Mouse (Mus musculus): Measurements from ENCODE around the gene Mettl27.
A peak's percentile ranks its signal among the peaks of the same experiment; 100 is the strongest.

Mettl27 gene

GRCm38 (mm10) chr5:134932179-134932902 lies at the start of gene Mettl27:
Gene Mettl27, plus strand, starts transcription at chr5:134932368.
- peak; percentile 89 for DNase-seq (ENCODE audit: low spot score)

- DNase-seq (ENCODE audit: low spot score), result no peak
These were observed 49.1 kb upstream of the Mettl27 start for GRCm38 (mm10) chr5:134883077-134883476.

- DNase-seq (ENCODE audit: low spot score), result no peak
These were observed 44.5 kb upstream of the Mettl27 start for GRCm38 (mm10) chr5:134887447-134888335.

- DNase-seq (ENCODE audit: low spot score), result no peak
These were observed 43.7 kb upstream of the Mettl27 start for GRCm38 (mm10) chr5:134888505-134888904.

GRCm38 (mm10) chr5:134890601-134891054 lies 41.5 kb upstream of the Mettl27 start:
- DNase-seq (ENCODE audit: low spot score), result no peak

GRCm38 (mm10) chr5:134891552-134891951 lies 40.6 kb upstream of the Mettl27 start:
- no peak for DNase-seq (ENCODE audit: low spot score)

- no peak for DNase-seq (ENCODE audit: low spot score)
These were observed 39.5 kb upstream of the Mettl27 start for GRCm38 (mm10) chr5:134892717-134893116.

GRCm38 (mm10) chr5:134895291-134895690 lies 36.9 kb upstream of the Mettl27 start:
- no peak for DNase-seq (ENCODE audit: low spot score)

- no peak for DNase-seq (ENCODE audit: low spot score)
These were observed 35.2 kb upstream of the Mettl27 start for GRCm38 (mm10) chr5:134896965-134897364.

- DNase-seq (ENCODE audit: low spot score), result no peak
These were observed 34.6 kb upstream of the Mettl27 start for GRCm38 (mm10) chr5:134897596-134897995.

GRCm38 (mm10) chr5:134901012-134901643 lies 31.0 kb upstream of the Mettl27 start:
- no peak for DNase-seq (ENCODE audit: low spot score)

- DNase-seq (ENCODE audit: low spot score), result no peak
These were observed 30.5 kb upstream of the Mettl27 start for GRCm38 (mm10) chr5:134901644-134902027.

- DNase-seq (ENCODE audit: low spot score), result no peak
These were observed 25.5 kb upstream of the Mettl27 start, which contains the start of gene Tmem270 for GRCm38 (mm10) chr5:134906633-134907032. Gene Tmem270, minus strand, starts transcription at chr5:134906733.

- DNase-seq (ENCODE audit: low spot score), result peak; percentile 88
These were observed 25.0 kb upstream of the Mettl27 start for GRCm38 (mm10) chr5:134907135-134907534.

- no peak for DNase-seq (ENCODE audit: low spot score)
These were observed 20.3 kb upstream of the Mettl27 start for GRCm38 (mm10) chr5:134911901-134912300.

- DNase-seq (ENCODE audit: low spot score), result no peak
These were observed 18.8 kb upstream of the Mettl27 start for GRCm38 (mm10) chr5:134913352-134913751.

GRCm38 (mm10) chr5:134913753-134914152 lies 18.4 kb upstream of the Mettl27 start:
- DNase-seq (ENCODE audit: low spot score), result peak; percentile 90

- DNase-seq (ENCODE audit: low spot score), result peak; percentile 40
These were observed 17.7 kb upstream of the Mettl27 start for GRCm38 (mm10) chr5:134914510-134914909.

GRCm38 (mm10) chr5:134915311-134915710 lies 16.9 kb upstream of the Mettl27 start, which contains the start of gene Cldn13:
Gene Cldn13, minus strand, starts transcription at chr5:134915526.
- DNase-seq (ENCODE audit: low spot score), result peak; percentile 92

GRCm38 (mm10) chr5:134918071-134918832 lies 13.9 kb upstream of the Mettl27 start:
- DNase-seq (ENCODE audit: low spot score), result peak; percentile 97

- peak; percentile 88 for DNase-seq (ENCODE audit: low spot score)
These were observed 13.1 kb upstream of the Mettl27 start for GRCm38 (mm10) chr5:134919097-134919496.
